Mouse (Mus musculus) hindbrain, embryonic 11.5 days (tissue): Measurements from ENCODE around the gene Cops4. TPM values are rescaled to one million over a fixed set of nuclear protein-coding genes. Genes with fewer than 3 reads are reported as not detected.
A peak's percentile ranks its signal among the peaks of the same experiment; 100 is the strongest.

Source experiments
- ATAC-seq: fragments of 200-750 bp; cut with Nextera tagmentation; 2 replicates; pipeline ENCODE4 v1.8.0; 2017; ENCODE audit warnings: mild to moderate bottlenecking, moderate TSS enrichment, moderate library complexity; ENCODE audit not compliant: low FRiP score
- DNase-seq: peaks from one replicate; pipeline ENCODE4 v3.0.0-alpha.2; 2015; ENCODE audit warnings: low spot score
- H3K27ac ChIP-seq: fragments of 300-500 bp; sonication (generic); 2 replicates; pipeline ENCODE4 v1.5.1; 2014; ENCODE audit warnings: mild to moderate bottlenecking, low read depth, low read length
- H3K27me3 ChIP-seq: fragments of 300-500 bp; sonication (generic); 2 replicates; pipeline ENCODE4 v1.6.1; 2014; ENCODE audit warnings: mild to moderate bottlenecking, low read length, moderate library complexity, mixed read lengths; ENCODE audit not compliant: control insufficient read depth, insufficient read depth
- H3K36me3 ChIP-seq: fragments of 300-500 bp; sonication (generic); 2 replicates; pipeline ENCODE4 v1.6.1; 2014; ENCODE audit warnings: mild to moderate bottlenecking, low read length, moderate library complexity, mixed read lengths; ENCODE audit not compliant: control insufficient read depth, insufficient read depth
- H3K4me1 ChIP-seq: fragments of 300-500 bp; sonication (generic); replicated peaks from 2 replicates; pipeline ENCODE4 v1.6.1; 2014; ENCODE audit warnings: low read length, mixed read lengths; ENCODE audit not compliant: control insufficient read depth, insufficient read depth
- H3K4me2 ChIP-seq: fragments of 300-500 bp; sonication (generic); replicated peaks from 2 replicates; pipeline ENCODE4 v1.6.1; 2014; ENCODE audit warnings: mild to moderate bottlenecking, low read depth, low read length
- H3K4me3 ChIP-seq: fragments of 300-500 bp; sonication (generic); 2 replicates; pipeline ENCODE4 v1.5.1; 2014; ENCODE audit warnings: low read depth, low read length
- H3K9ac ChIP-seq: fragments of 300-500 bp; sonication (generic); 2 replicates; pipeline ENCODE4 v1.6.1; 2014; ENCODE audit warnings: low read depth, low read length
- H3K9me3 ChIP-seq: fragments of 300-500 bp; sonication (generic); 2 replicates; pipeline ENCODE4 v1.6.1; 2016; ENCODE audit warnings: low read length; ENCODE audit not compliant: control insufficient read depth
- WGBS: fragments of 180-500 bp; shearing (Covaris S2); extraction: QIAGEN DNeasy Blood & Tissue Kit; methylation state at CpG from one replicate; pipeline ENCODE4 v1.1.7; 2014; 5-methylcytosine and 5-hydroxymethylcytosine counted together
- polyA plus RNA-seq: library from polyadenylated mRNA; unstranded; fragments of >200 nt; fragmentation: Nextera tagmentation; extraction: Ambion mirVana; gene quantifications from 2 replicates; pipeline ENCODE4 v1.2.1, GENCODE M21; 2014

The Cops4 gene
- 229 and 239 TPM in 2 replicates for polyA plus RNA-seq

- Histone ChIP-seq H3K27ac (peak within 1 kb of the TSS; percentile 71), H3K9ac (peak within 1 kb of the TSS; percentile 86), H3K4me3 (peak within 1 kb of the TSS; percentile 90), H3K9me3 (no peaks in the 10 kb centered on the region), H3K36me3 (no peaks in the 10 kb centered on the region), H3K4me1 (0 out of 2 replicates have a peak, but pooled peaks cover 2% of the 10 kb centered on the region), H3K27me3 (no peaks in the 10 kb centered on the region), H3K4me2 (peak within 1 kb of the TSS; percentile 75)
- ATAC-seq = peak; percentile 99
- WGBS = under 1% methylated on average over 64 of the region's 64 CpGs
- DNase-seq = peak; percentile 97
Observed at GRCm38 (mm10) chr5:100518049-100519026, at the start of gene Cops4. Cops4 (plus strand) TSS chr5:100518309.

DNA sequence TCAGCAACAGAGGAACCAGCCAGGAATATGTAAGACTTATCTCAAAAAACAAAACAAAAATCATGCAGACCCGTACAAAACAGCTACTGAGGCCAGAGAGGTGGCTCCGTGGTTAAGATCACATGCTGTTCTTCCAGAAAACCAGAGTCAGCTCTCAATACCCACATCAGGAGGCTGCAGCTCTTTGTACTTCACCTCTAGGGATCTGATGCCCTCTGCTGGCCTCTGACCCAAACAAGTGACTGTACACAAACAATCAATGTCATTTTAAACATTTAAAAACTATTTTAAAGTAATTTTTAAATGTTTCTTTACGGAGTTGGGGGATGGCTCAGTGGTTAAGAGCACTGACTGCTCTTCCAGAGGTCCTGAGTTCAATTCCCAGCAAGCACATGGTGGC is 41.8 kb upstream of the Cops4 start:
- DNase-seq (no peak), ATAC-seq (no peak)
- H3K4me2 ChIP-seq = no peak overlapping the region
- H3K27ac ChIP-seq = no peak overlapping the region
- H3K36me3 ChIP-seq = no peaks in the 10 kb centered on the region
- WGBS = 88% methylated on average over 3 of the region's 3 CpGs
- no peaks in the 10 kb centered on the region for H3K9me3 ChIP-seq
- no peak overlapping the region for H3K4me3 ChIP-seq
- H3K4me1 ChIP-seq = no peaks in the 10 kb centered on the region
- H3K9ac ChIP-seq = no peak overlapping the region
- no peaks in the 10 kb centered on the region for H3K27me3 ChIP-seq

GRCm38 (mm10) chr5:100477604-100478003 is 40.5 kb upstream of the Cops4 start:
- H3K9me3 ChIP-seq = no peaks in the 10 kb centered on the region
- H3K4me2 ChIP-seq = no peak overlapping the region
- no peaks in the 10 kb centered on the region for H3K36me3 ChIP-seq
- DNase-seq = no peak
- WGBS = 89% methylated on average over 9 of the region's 9 CpGs
- H3K4me3 ChIP-seq = no peak overlapping the region
- no peaks in the 10 kb centered on the region for H3K27me3 ChIP-seq
- H3K27ac ChIP-seq = no peak overlapping the region
- ATAC-seq = no peak
- no peaks in the 10 kb centered on the region for H3K4me1 ChIP-seq
- no peak overlapping the region for H3K9ac ChIP-seq

DNA sequence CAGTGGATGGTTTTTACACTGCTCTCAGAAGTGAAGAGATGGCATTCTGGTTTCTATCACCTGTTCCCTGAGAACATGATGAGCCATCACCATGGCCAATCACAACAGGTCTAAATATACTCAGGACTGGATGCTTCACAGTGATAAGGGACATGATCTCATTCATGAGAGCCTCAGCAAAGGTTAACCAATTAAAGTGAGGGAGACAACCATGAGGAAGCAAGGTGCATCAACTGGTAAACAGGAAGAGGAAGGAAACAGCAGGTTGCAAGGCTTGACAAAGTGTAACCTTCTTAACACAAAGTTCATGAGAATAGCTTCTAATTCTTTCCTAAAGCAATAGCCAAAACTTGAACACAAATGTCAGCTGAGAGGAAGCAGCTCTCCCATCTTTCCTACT is 34.5 kb upstream of the Cops4 start:
- no peaks in the 10 kb centered on the region for H3K9me3 ChIP-seq
- H3K27ac ChIP-seq = no peak overlapping the region
- H3K9ac ChIP-seq = no peak overlapping the region
- no peaks in the 10 kb centered on the region for H3K36me3 ChIP-seq
- DNase-seq (no peak), ATAC-seq (no peak)
- H3K27me3 ChIP-seq = no peaks in the 10 kb centered on the region
- H3K4me2 ChIP-seq = no peak overlapping the region
- H3K4me1 ChIP-seq = no peaks in the 10 kb centered on the region
- no peak overlapping the region for H3K4me3 ChIP-seq

GRCm38 (mm10) chr5:100487120-100487519 is 31.0 kb upstream of the Cops4 start:
- Histone ChIP-seq H3K4me3 (no peak overlapping the region), H3K27me3 (no peaks in the 10 kb centered on the region), H3K4me2 (no peak overlapping the region), H3K27ac (no peak overlapping the region), H3K4me1 (no peaks in the 10 kb centered on the region), H3K9ac (no peak overlapping the region), H3K36me3 (no peaks in the 10 kb centered on the region), H3K9me3 (no peaks in the 10 kb centered on the region)
- WGBS = 98% methylated on average over 2 of the region's 2 CpGs
- ATAC-seq (no peak), DNase-seq (no peak)

DNA sequence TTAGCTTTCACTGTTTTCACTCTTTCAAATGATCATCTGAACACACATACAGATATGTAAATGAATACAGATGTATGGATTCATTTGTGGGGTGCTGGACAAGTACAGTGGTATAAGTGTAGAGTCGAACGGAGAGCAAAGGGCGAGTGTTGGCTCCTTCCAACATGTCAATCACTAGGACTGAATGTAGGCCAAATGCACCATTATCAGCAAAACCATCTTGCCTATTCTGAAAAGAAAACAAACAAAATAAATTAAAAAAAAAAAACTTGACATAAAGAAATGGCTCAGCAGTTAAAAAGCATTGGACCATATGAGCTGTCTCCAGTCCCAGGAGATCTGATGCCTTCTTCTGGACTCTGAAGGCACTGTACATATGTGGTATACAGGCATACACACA is 29.9 kb upstream of the Cops4 start:
- Histone ChIP-seq H3K4me1 (no peaks in the 10 kb centered on the region), H3K9me3 (no peaks in the 10 kb centered on the region), H3K27ac (no peak overlapping the region), H3K27me3 (no peaks in the 10 kb centered on the region), H3K4me3 (no peak overlapping the region), H3K4me2 (no peak overlapping the region), H3K36me3 (no peaks in the 10 kb centered on the region), H3K9ac (no peak overlapping the region)
- 92% methylated on average over 3 of the region's 3 CpGs for WGBS
- no peak for ATAC-seq
- no peak for DNase-seq

- Histone ChIP-seq H3K4me2 (no peak overlapping the region), H3K27me3 (no peaks in the 10 kb centered on the region), H3K9ac (no peak overlapping the region), H3K36me3 (no peaks in the 10 kb centered on the region), H3K9me3 (no peaks in the 10 kb centered on the region), H3K4me1 (no peaks in the 10 kb centered on the region), H3K4me3 (no peak overlapping the region), H3K27ac (no peak overlapping the region)
- 96% methylated on average over 2 of the region's 2 CpGs for WGBS
- ATAC-seq (no peak), DNase-seq (no peak)
Observed at GRCm38 (mm10) chr5:100489340-100489739, 28.8 kb upstream of the Cops4 start.

DNA sequence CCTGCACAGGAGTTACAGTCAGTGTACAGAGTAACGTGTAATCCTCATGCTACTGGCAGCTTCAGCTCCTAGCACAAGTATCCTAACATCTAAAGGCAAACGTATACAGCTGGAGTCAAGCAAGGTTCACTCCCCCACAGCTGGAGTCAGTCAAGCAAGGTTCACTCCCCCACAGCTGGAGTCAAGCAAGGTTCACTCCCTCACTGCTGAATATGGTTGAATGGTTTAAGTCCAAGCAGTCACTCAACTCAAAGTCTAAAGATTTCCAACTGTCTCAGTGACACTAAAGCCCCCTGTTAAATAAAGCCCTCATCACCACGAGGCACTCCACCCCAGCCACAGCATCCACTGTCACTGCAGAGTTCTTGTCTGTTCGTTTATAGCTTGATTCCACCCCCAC is 26.4 kb upstream of the Cops4 start:
- 64% methylated on average over 4 of the region's 4 CpGs for WGBS
- Histone ChIP-seq H3K4me1 (no peaks in the 10 kb centered on the region), H3K9me3 (no peaks in the 10 kb centered on the region), H3K9ac (no peak overlapping the region), H3K36me3 (no peaks in the 10 kb centered on the region), H3K4me2 (no peak overlapping the region), H3K27me3 (no peaks in the 10 kb centered on the region), H3K4me3 (no peak overlapping the region), H3K27ac (no peak overlapping the region)
- DNase-seq (no peak), ATAC-seq (no peak)
